Mouse (Mus musculus) heart, embryonic 10.5 days (tissue): ENCODE measurements around the gene Il25. TPM values are rescaled to one million over a fixed set of nuclear protein-coding genes. Genes with fewer than 3 reads are reported as not detected.
"Not testable (repeated sequence)": the region's sequence is repeated elsewhere in the genome, so short reads cannot be mapped to it uniquely, and the experiment has no call there.

ENCODE experiments used
- DNase-seq: peaks from one replicate; pipeline ENCODE4 v3.0.0-alpha.2; 2017; ENCODE audit warnings: low spot score
- H3K27ac ChIP-seq: fragments of 300-500 bp; sonication (generic); 2 replicates; pipeline ENCODE4 v1.5.1; 2016; ENCODE audit warnings: mild to moderate bottlenecking
- H3K27me3 ChIP-seq: fragments of 300-500 bp; sonication (generic); 2 replicates; pipeline ENCODE4 v1.6.1; 2016; ENCODE audit warnings: mild to moderate bottlenecking; ENCODE audit not compliant: poor library complexity, insufficient read depth, severe bottlenecking
- H3K36me3 ChIP-seq: fragments of 300-500 bp; sonication (generic); 2 replicates; pipeline ENCODE4 v1.6.1; 2016; ENCODE audit warnings: mild to moderate bottlenecking, moderate library complexity
- H3K4me1 ChIP-seq: fragments of 300-500 bp; sonication (generic); 2 replicates; pipeline ENCODE4 v1.6.1; 2016; ENCODE audit warnings: mild to moderate bottlenecking
- H3K4me3 ChIP-seq: fragments of 300-500 bp; sonication (generic); 2 replicates; pipeline ENCODE4 v1.5.1; 2016; ENCODE audit warnings: mild to moderate bottlenecking, moderate library complexity
- H3K9me3 ChIP-seq: fragments of 300-500 bp; sonication (generic); 2 replicates; pipeline ENCODE4 v1.6.1; 2016; ENCODE audit warnings: mild to moderate bottlenecking, moderate library complexity
- WGBS: fragments of 180-500 bp; shearing (Covaris S2); methylation state at CpG from one replicate; pipeline ENCODE4 v1.1.7; 2016; 5-methylcytosine and 5-hydroxymethylcytosine counted together
- polyA plus RNA-seq: library from polyadenylated mRNA; unstranded; fragments of >200 nt; fragmentation: Nextera tagmentation; extraction: Ambion mirVana; gene quantifications from 2 replicates; pipeline ENCODE4 v1.2.1, GENCODE M21; 2016

The Il25 gene
- polyA plus RNA-seq, 1 experiment from 2014 or later, result not detected

DNA sequence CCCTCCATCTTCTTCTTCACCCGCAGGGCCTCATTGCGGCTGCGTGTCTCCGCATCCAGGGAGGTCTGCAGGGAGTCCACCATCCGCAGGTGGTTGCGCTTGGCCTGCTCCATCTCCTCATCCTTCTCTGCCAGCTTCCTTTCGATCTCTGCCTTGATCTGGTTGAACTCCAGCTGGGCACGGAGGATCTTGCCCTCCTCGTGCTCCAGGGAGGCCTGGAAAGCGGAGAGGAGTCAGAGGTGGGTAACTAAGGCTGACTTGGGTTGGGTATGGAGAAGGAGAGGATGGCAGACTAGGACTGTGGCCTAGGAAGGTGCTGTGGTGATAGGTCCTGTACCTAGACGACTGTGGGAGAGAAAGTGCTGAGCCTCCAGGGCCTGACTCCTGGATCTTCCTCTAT, 14.5 kb downstream of the Il25 start:
- WGBS, result 82% methylated on average over 11 of the region's 11 CpGs
- not testable (repeated sequence) for DNase-seq, H3K27ac ChIP-seq, H3K4me3 ChIP-seq, H3K9me3 ChIP-seq, H3K27me3 ChIP-seq
- peaks cover 14% of the 10 kb centered on the region; the same call in 1 of the 2 replicates for H3K4me1 ChIP-seq
- H3K36me3 ChIP-seq, result peaks cover 93% of the 10 kb centered on the region

GRCm38 (mm10) chr14:54948781-54949180, 16.3 kb downstream of the Il25 start:
- H3K4me1 ChIP-seq, result peaks cover 14% of the 10 kb centered on the region; the same call in 1 of the 2 replicates
- no peak overlapping the region for H3K4me3 ChIP-seq
- no peaks in the 10 kb centered on the region for H3K9me3 ChIP-seq
- H3K27ac ChIP-seq, result no peak overlapping the region
- no peak for DNase-seq
- H3K27me3 ChIP-seq, result no peaks in the 10 kb centered on the region
- WGBS, result 70% methylated on average over 9 of the region's 9 CpGs
- H3K36me3 ChIP-seq, result peaks cover 93% of the 10 kb centered on the region

GRCm38 (mm10) chr14:54950493-54950892, 18.0 kb downstream of the Il25 start:
- Histone ChIP-seq H3K4me1 (peaks cover 14% of the 10 kb centered on the region; the same call in 1 of the 2 replicates), H3K27ac (no peak overlapping the region), H3K36me3 (peaks cover 88% of the 10 kb centered on the region), H3K27me3 (no peaks in the 10 kb centered on the region), H3K9me3 (no peaks in the 10 kb centered on the region), H3K4me3 (no peak overlapping the region)
- 52% methylated on average over 12 of the region's 12 CpGs for WGBS
- no peak for DNase-seq

DNA sequence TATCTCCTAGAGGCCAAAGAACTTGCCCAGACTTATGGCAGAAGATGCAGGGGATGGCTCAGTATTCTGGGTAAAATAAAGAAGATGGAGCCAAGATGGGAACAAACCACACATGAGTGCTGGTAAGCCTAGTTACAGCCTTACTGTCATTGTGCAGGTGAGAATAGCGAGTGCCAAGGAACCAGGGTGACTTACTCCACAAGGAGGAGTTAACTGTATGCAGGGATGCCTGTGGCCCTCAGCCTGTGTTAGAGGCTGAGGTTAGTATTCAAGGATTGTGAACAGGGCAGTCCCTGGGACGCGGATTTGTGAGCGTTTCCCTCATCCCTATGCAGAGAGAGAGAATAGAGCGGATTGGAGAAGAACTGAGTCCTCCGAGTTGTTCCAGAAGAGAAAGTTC, 19.1 kb downstream of the Il25 start:
- no peak for DNase-seq
- Histone ChIP-seq H3K4me1 (peaks cover 14% of the 10 kb centered on the region; the same call in 1 of the 2 replicates), H3K27me3 (no peaks in the 10 kb centered on the region), H3K9me3 (no peaks in the 10 kb centered on the region), H3K4me3 (no peak overlapping the region), H3K36me3 (peaks cover 87% of the 10 kb centered on the region), H3K27ac (no peak overlapping the region)
- 78% methylated on average over 6 of the region's 6 CpGs for WGBS

DNA sequence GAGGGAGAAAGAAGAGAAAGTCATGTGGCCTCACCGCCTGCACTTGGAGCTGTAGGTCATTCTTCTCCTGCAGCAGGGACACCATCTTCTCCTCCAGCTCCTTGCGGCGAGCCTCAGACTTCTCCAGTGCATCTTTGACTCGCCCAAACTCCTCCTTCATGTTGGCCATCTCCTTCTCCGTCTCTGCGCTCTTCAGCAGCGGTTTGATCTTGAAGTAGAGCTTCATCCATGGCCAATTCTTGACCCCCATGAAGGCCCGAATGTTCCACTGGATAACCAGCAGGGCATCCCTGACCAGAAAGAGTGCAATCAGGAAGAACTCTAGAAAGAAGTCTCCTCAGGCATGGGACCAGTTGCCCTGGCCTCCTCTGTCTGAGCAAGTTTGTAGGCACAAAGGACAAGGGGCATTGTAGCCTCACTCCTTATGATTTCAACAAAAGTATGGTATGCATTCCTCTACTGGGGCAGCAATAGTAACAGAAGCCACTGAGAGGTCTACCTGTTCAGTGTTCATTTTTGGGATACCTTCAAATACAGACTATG, 21.2 kb downstream of the Il25 start:
- H3K36me3 ChIP-seq, result peaks cover 88% of the 10 kb centered on the region
- DNase-seq, result no peak
- H3K4me3 ChIP-seq, result no peak overlapping the region
- no peak overlapping the region for H3K27ac ChIP-seq
- peaks cover 14% of the 10 kb centered on the region for H3K4me1 ChIP-seq
- no peaks in the 10 kb centered on the region for H3K27me3 ChIP-seq
- 85% methylated on average over 8 of the region's 8 CpGs for WGBS
- H3K9me3 ChIP-seq, result no peaks in the 10 kb centered on the region

- no peak for DNase-seq
- H3K36me3 ChIP-seq, result peaks cover 88% of the 10 kb centered on the region
- no peak overlapping the region for H3K4me3 ChIP-seq
- 72% methylated on average over 3 of the region's 3 CpGs for WGBS
- H3K27ac ChIP-seq, result no peak overlapping the region
- H3K27me3 ChIP-seq, result no peaks in the 10 kb centered on the region
- no peaks in the 10 kb centered on the region for H3K9me3 ChIP-seq
- peaks cover 13% of the 10 kb centered on the region; the same call in 1 of the 2 replicates for H3K4me1 ChIP-seq
These were observed 22.0 kb downstream of the Il25 start for GRCm38 (mm10) chr14:54954474-54954873.

DNA sequence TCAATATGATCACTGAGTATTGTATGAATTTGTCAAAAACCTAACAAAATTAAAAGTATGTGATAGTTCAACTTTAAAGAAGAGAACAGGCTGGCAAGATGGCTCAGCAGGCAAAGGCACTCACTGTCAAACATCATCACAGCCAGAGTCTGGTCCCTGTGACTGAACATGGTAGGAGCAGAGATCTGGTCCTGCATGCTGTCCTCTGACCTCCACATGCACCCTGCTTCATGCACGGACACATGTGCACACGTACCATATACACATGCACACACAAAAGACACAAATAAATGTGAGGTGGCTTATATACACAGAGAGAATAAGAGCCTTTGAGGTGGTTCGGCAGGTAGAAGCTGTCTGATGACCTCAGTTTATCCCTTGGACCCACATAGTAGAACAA, 23.0 kb downstream of the Il25 start:
- no peak for DNase-seq
- Histone ChIP-seq H3K4me3 (no peak overlapping the region), H3K4me1 (peaks cover 21% of the 10 kb centered on the region), H3K27me3 (no peaks in the 10 kb centered on the region), H3K27ac (no peak overlapping the region), H3K9me3 (no peaks in the 10 kb centered on the region), H3K36me3 (peaks cover 88% of the 10 kb centered on the region)
- 70% methylated on average over 3 of the region's 3 CpGs for WGBS

GRCm38 (mm10) chr14:54956533-54956932, 24.0 kb downstream of the Il25 start:
- H3K27me3 ChIP-seq, result no peaks in the 10 kb centered on the region
- H3K9me3 ChIP-seq, result no peaks in the 10 kb centered on the region
- H3K36me3 ChIP-seq, result peaks cover 92% of the 10 kb centered on the region
- peaks cover 31% of the 10 kb centered on the region for H3K4me1 ChIP-seq
- H3K27ac ChIP-seq, result no peak overlapping the region
- no peak for DNase-seq
- peak overlapping the region; percentile 29; the same call in 1 of the 2 replicates for H3K4me3 ChIP-seq
- WGBS, result 72% methylated on average over 9 of the region's 9 CpGs

DNA sequence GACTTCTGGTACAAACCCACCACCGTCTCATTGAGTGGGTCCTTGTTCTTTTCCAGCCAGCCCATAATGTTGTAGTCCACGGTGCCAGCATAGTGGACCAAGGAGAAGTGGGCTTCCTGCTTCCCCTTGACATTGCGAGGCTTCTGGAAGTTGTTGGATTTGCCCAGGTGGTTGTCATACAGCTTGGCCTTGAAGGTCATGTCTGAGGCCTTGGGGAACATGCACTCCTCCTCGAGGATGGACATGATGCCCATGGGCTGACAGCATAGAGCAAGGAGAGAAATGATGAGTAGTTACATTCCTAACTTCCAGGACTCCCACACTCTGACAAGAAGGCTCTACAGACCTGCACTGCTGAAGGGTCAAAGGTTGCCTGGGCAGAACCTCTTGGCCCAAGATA, 26.0 kb downstream of the Il25 start:
- peaks cover 44% of the 10 kb centered on the region for H3K4me1 ChIP-seq
- no peak for DNase-seq
- H3K27me3 ChIP-seq, result no peaks in the 10 kb centered on the region
- no peaks in the 10 kb centered on the region for H3K9me3 ChIP-seq
- peak overlapping the region; percentile 13 for H3K27ac ChIP-seq
- peak overlapping the region; percentile 64 for H3K4me3 ChIP-seq
- 69% methylated on average over 4 of the region's 4 CpGs for WGBS
- peaks cover 90% of the 10 kb centered on the region for H3K36me3 ChIP-seq

GRCm38 (mm10) chr14:54959197-54959596, 26.7 kb downstream of the Il25 start:
- peak overlapping the region; percentile 64 for H3K4me3 ChIP-seq
- H3K27me3 ChIP-seq, result no peaks in the 10 kb centered on the region
- H3K4me1 ChIP-seq, result peaks cover 44% of the 10 kb centered on the region
- 75% methylated on average over 3 of the region's 3 CpGs for WGBS
- DNase-seq, result no peak
- H3K27ac ChIP-seq, result no peak overlapping the region
- H3K36me3 ChIP-seq, result peaks cover 90% of the 10 kb centered on the region
- no peaks in the 10 kb centered on the region for H3K9me3 ChIP-seq

DNA sequence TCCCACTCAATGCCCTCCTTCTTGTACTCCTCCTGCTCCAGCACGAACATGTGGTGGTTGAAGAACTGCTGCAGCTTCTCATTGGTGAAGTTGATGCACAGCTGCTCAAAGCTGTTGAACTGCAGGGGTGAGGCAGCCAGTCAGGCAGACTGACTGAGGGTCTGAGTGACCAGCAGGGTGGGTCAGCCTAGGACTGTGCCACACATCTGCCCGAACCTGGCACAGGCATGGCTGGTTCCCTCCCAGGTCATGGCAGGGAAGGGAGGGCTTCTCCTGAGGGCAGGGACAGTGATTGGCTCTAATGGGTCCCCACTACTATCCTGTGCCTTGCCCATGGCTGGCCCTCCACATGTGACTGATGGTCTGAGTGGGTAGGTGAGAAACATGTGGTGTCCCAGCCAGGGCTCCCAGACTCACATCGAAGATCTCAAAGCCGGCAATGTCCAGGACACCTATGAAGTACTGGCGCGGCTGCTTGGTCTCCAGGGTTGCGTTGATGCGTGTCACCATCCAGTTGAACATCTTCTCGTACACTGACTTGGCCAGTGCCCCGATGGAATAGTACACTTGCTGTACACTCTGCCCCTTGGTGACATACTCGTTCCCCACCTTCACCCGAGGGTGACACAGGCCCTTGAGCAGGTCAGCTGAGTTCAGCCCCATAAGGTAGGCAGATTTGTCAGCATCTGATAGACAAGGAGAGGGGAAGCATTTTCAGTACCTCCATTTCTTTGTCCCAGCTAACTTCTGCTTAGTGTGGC, 27.5 kb downstream of the Il25 start:
- Histone ChIP-seq H3K27ac (peak overlapping the region; percentile 82), H3K4me1 (peaks cover 44% of the 10 kb centered on the region), H3K4me3 (peak overlapping the region; percentile 64), H3K36me3 (peaks cover 87% of the 10 kb centered on the region)
- not testable (repeated sequence) for H3K9me3 ChIP-seq, DNase-seq, H3K27me3 ChIP-seq
- 79% methylated on average over 12 of the region's 12 CpGs for WGBS

- H3K4me3 ChIP-seq, result peak overlapping the region; percentile 64
- WGBS, result 49% methylated on average over 10 of the region's 10 CpGs
These were observed 28.3 kb downstream of the Il25 start for GRCm38 (mm10) chr14:54960769-54961168.

DNA sequence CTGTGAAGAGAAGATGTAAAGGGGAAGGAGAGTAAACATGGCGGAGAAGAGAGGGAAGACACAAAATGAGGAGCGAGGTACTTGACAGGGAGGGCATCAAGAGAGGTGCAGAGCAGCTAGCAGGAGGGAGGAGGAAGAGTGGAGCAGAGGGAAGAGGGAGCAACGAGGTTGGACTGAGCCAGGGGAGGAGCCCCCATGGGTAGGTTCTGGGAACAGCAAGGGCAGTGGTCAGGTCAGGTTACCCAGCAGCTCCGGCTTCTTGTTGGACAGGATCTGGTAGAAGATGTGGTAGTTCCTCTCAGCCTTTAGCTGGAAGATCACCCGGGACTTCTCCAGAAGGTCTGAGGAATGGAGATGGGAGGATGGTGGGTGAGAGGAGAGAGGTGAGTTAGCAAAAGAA, 29.0 kb downstream of the Il25 start:
- Histone ChIP-seq H3K4me3 (peak overlapping the region; percentile 64), H3K4me1 (peaks cover 41% of the 10 kb centered on the region), H3K27ac (peak overlapping the region; percentile 82), H3K36me3 (peaks cover 76% of the 10 kb centered on the region), H3K9me3 (no peaks in the 10 kb centered on the region), H3K27me3 (no peaks in the 10 kb centered on the region)
- no peak for DNase-seq
- 65% methylated on average over 5 of the region's 5 CpGs for WGBS

More at GRCm38 (mm10) chr14:54960769-54961168, 28.3 kb downstream of the Il25 start:
- Histone ChIP-seq H3K9me3 (no peaks in the 10 kb centered on the region), H3K27ac (peak overlapping the region; percentile 82), H3K4me1 (peaks cover 44% of the 10 kb centered on the region), H3K27me3 (no peaks in the 10 kb centered on the region), H3K36me3 (peaks cover 82% of the 10 kb centered on the region)
- DNase-seq, result no peak
